Comparison of ENCODE assay signal across 10 mouse cellular contexts in genomic region chr1:150480674-150481073, GRCm38 (mm10). TPM values are rescaled to one million over a fixed set of nuclear protein-coding genes. Genes with fewer than 3 reads are reported as not detected.
DNase-seq lines count a peak whose midpoint lies in the region; ATAC-seq and TF ChIP-seq lines count a peak whose summit lies in the region.
"Had no signal": no experiment of that assay in that cellular context is flagged by ENCODE, and none has a peak within 500 bp of the region (broad histone marks: within the 10 kb centered on the region; RNA-seq: fewer than 3 reads in every experiment).

No protein-coding gene starts in this region.

- no peaks in the 10 kb centered on the region for H3K9me3 ChIP-seq in limb, embryonic 14.5 days (ENCODE audit: control insufficient read depth, low read length)
- H3K9me3 ChIP-seq: heart, embryonic 13.5 days had no signal

- 8% methylated on average over 5 of the region's 5 CpGs for WGBS in limb, embryonic 14.5 days

- no peak overlapping the region for H3K4me3 ChIP-seq in limb, embryonic 14.5 days (replicated peaks; ENCODE audit: low read length)
- H3K4me3 ChIP-seq: heart, embryonic 13.5 days had no signal

- no peaks in the 10 kb centered on the region for H3K36me3 ChIP-seq in limb, embryonic 14.5 days (ENCODE audit: control insufficient read depth, insufficient read depth, low read length)
- H3K36me3 ChIP-seq: heart, embryonic 13.5 days had no signal

- H3K4me1 ChIP-seq in limb, embryonic 14.5 days (ENCODE audit: control insufficient read depth, insufficient read depth, low read length): peaks cover 8% of the 10 kb centered on the region; the same call in 1 of the 2 replicates
- H3K4me1 ChIP-seq: heart, embryonic 13.5 days had no signal

- no peak for TF ChIP-seq POLR2A in limb, embryonic 14.5 days (IDR thresholded peaks at IDR 0.05; ENCODE audit: borderline replicate concordance, extremely low read depth, insufficient read depth, insufficient read length)

- H3K9ac ChIP-seq in limb, embryonic 14.5 days (ENCODE audit: low read depth, low read length, severe bottlenecking): no peak overlapping the region
- H3K9ac ChIP-seq: heart, embryonic 13.5 days had no signal

- H3K27ac ChIP-seq in limb, embryonic 14.5 days (replicated peaks; ENCODE audit: low read depth, low read length): no peak overlapping the region
- H3K27ac ChIP-seq: heart, embryonic 13.5 days had no signal

- peak; percentile 35 for DNase-seq in lung, postnatal 14 days
- no peak for DNase-seq in lung, postnatal 4 days
- peak; percentile 28 for DNase-seq in embryo, embryonic 9.5 days (ENCODE audit: extremely low spot score)
- DNase-seq in gastrocnemius, postnatal 36 days: peak; percentile 49 to 72
- peak; percentile 79 for DNase-seq in limb, embryonic 14.5 days (ENCODE audit: low spot score)
- no peak for DNase-seq in thymus, postnatal 14 days
- DNase-seq in right cerebral cortex, adult 18-20 months: no peak
- DNase-seq in cerebellum, adult 9-11 months: no peak
- DNase-seq: right cerebral cortex, postnatal 4 days had no signal

- no peaks in the 10 kb centered on the region for H3K27me3 ChIP-seq in limb, embryonic 14.5 days (ENCODE audit: control insufficient read depth, insufficient read depth, low read length)
- H3K27me3 ChIP-seq: heart, embryonic 13.5 days had no signal

- peak; percentile 71; the same call in 1 of the 2 replicates for ATAC-seq in limb, embryonic 14.5 days (ENCODE audit: low FRiP score, low read depth)

- H3K4me2 ChIP-seq in limb, embryonic 14.5 days (replicated peaks; ENCODE audit: low read depth, low read length, severe bottlenecking): no peak overlapping the region
- H3K4me2 ChIP-seq: heart, embryonic 13.5 days had no signal

- intact Hi-C loops in gastrocnemius, postnatal 36 days (cut with DNase I): no loop called here

RNA-seq across cellular contexts. Expression of gene Prg4, which starts 14.7 kb away (rescaled TPM):
- 10 to 100 TPM in 1 of 2 experiments, 1 to 10 TPM in 1; 9.0 to 12.8 TPM for total RNA-seq in gastrocnemius, postnatal 36 days (2021)
- polyA plus RNA-seq in limb, embryonic 14.5 days (2012; rRNA removed): 1.9 and 2.5 TPM in 2 replicates
- 2.3 and 2.8 TPM in 2 replicates for polyA plus RNA-seq in limb, embryonic 14.5 days (2014; fragmentation: Nextera tagmentation; extraction: Ambion mirVana)

Comparison
In these comparisons a context has a peak if more than half of its experiments do, and no peak if none do; other contexts are left out.
1. DNase-seq: peak in lung, postnatal 14 days (single experiment), embryo, embryonic 9.5 days (single experiment), gastrocnemius, postnatal 36 days (2 of 2) and limb, embryonic 14.5 days (single experiment); none in lung, postnatal 4 days (0 of 2), thymus, postnatal 14 days (single experiment), right cerebral cortex, adult 18-20 months (single experiment) and cerebellum, adult 9-11 months (single experiment).